Mouse (Mus musculus) kidney, postnatal 14 days (tissue): ENCODE results near the gene Srp68.
A peak's percentile ranks its signal among the peaks of the same experiment; 100 is the strongest.

Experiments
- DNase-seq: peaks from one replicate; pipeline ENCODE4 v3.0.0; 2022; ENCODE audit warnings: mixed read lengths

The Srp68 gene

DNA sequence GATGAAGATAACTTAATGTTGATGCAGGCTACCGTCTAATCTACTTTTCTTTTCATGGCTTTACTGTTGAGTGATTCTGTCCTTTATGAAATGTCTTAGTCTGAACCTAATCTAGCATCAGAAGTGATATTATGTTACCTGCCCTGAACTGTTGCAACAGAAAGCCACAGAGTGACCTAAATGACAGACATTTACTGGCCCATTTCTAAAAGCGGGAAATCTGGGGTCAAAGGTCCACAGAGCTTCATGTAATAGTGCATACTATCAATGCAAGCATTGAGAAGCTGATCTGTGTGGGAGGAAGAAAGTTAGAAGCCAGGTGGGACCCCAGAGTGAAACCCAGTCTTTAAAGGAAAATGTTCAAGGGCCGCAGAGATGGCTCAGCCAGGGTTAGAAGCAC lies 70.9 kb downstream of the Srp68 start:
- DNase-seq = no peak

DNA sequence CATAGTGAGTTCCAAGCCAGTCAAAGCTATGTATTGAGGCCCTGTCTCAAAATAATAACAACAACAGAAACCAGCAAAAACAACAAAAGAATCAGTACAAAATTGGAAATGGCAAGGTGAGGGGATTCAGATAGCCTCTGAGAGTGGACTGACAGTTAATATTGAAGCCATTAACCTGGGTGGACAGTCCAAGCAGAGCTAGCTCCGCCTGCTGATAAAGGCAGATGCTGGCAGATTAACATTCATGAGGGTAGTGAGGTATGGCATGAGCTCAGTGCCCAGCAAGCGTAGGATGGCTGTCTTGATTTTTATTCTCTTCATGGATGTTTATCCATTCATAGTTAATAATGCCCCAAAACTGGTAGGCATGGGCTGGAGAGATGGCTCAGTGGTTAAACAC lies 72.9 kb downstream of the Srp68 start:
- peak; percentile 49 for DNase-seq

DNA sequence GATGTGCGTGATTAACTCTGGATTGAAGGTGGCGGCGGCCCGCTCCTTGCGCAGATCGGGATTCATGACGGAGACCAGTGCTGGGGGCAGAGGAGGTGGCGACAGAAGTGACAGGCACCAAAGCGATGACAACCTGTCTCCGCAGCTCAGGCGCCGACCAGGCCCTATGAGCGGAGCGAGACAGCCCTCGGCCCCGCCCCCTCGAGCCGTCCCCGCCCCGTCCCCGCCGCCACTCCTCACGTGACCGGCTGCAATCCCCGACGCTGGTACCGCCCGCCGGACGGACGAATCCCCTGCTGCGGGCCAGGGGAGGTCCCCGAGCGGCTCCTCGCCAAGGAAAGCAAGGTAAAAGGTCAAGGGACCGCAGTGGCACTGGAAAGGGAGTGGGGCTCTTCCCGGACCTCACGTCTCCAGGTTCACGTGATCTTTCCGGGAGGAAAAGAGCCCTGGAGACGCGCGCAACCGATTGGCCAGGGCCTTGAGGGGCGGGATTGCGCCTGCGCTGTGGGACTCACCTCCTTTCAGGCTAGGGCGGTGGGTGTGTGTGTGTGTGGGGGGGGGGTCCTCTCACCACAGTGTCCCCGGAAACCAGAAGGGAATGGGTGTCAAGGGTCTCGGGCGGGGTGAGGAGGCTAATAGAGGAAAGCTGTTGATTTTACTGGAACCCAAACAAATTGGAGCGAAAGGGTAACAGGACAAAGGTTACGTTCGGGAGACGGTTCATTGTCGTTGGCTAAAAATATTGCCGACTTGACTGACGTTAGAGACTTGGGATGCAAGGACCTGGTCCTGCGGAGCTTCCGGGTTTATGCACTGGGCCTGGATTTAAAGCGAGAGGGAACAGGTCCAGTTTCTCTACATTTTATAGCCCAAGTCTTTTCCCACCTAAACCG lies 75.1 kb downstream of the Srp68 start, which contains the start of the genes Ten1 and Acox1:
Ten1 (plus strand) TSS at position 217 of the 893 bp plus-strand sequence.
Acox1 (minus strand) TSS at position 407 of the 893 bp plus-strand sequence.
- peak; percentile 98 for DNase-seq

DNA sequence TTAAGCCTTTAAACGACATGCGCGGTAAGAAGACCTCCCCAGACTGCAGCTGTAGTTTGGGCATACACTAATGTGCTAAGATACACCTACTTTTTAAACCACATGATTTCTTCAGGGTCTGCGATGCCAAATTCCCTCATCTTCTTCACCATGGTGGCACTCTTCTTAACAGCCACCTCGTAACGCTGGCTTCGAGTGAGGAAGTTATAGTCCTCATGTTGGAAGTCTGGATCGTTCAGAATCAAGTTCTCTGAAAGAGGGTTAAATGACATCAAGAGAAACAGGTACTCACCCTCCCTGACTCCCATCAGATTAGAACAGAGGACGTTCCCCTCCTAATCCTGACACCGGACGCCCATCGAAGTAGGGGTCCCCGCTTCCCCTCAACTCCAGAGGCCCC lies 75.9 kb downstream of the Srp68 start:
- DNase-seq = no peak

DNA sequence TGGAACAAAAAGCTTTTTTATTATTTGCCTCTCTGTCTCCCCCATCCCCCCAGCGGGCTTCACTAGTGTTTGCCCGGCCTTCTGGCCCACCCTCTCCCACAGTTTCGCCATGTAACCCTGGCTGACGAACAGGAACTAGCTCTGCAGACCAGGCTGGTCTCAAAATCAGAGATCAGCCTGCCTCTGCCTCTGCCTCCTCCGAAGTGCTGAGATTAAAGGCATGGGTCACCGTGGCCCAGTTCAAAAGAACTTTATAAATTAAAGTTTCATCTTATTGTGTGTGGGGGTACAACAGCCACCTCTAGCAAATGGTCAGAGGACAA lies 76.5 kb downstream of the Srp68 start:
- DNase-seq = no peak

DNA sequence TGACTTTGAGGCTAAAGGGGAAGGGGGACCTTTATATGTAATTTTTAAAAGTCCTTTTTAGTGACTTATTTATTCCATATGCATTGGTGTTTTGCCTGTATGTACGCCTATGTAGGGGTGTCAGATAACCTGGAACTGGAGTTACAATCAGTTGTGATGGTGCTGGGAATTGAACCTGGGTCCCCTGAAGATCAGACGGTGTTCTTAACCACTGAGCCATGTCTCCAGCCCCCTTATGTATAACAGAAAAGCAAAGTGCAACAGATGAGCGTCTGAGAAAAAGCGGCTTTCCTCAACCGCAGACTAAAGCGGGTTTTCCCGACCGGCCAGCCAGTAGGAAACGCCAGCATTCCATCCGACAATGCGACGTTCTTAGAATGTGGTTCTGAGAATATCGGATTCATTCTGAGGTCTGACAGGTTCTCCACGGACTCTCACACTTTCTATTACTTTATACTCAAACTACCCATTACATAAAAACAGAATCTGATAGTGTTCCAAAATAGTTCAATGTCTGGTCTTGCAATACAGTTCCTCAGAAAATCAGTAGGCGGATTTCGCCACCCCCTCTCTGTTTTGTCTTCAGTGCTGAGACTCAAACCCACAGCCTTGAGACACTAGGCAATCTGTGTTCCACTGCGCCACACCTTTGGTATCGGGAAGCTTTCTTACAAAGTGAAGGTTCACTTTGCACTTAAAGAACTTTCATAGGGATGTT lies 77.0 kb downstream of the Srp68 start:
- DNase-seq = no peak

DNA sequence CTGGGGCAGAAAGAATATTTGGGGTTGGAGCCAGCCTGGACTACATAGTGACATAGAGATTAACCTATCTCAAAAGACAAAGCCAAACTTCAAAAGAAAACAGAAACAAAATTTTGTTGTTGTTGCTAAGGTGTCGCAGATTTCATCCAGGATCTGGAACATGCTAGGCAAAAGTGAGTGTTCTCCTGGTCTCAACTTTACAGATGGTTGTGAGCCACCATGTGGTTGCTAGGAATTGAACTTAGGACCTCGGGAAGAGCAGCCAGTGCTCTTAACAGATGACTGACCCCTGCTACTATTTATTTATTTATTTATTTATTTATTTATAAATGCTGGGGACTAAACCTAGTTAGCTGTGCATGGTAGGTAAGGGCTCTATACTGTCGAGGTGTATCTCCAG lies 77.7 kb downstream of the Srp68 start:
- no peak for DNase-seq

DNA sequence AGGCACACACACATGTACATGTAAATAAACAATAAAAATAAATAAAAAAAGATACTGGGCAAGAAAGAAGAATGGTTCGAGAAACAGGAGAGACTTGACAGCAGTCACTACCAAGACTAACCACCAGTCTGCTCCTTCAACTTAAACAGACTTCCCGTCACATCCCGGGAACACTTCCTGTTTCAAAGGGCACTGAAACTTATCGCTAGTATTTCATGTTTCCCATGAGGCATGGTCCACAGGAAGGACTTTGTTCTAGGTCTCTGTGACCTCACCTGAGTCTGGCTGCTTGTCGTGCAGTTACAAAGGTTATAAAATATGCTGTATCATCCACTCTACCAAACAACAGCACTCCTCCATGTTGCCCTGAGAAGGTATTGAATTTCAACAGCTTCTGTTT lies 78.8 kb downstream of the Srp68 start:
- DNase-seq = peak; percentile 51
